Mouse (Mus musculus) intestine, postnatal 0 days (tissue): ENCODE measurements around the gene Tecpr1. TPM values are rescaled to one million over a fixed set of nuclear protein-coding genes. Genes with fewer than 3 reads are reported as not detected.

ENCODE experiments used
- ATAC-seq: fragments of 200-750 bp; cut with Nextera tagmentation; 2 replicates; pipeline ENCODE4 v1.8.0; 2017; ENCODE audit warnings: mild to moderate bottlenecking, moderate TSS enrichment, moderate library complexity
- H3K27ac ChIP-seq: fragments of 300-500 bp; sonication (generic); 2 replicates; pipeline ENCODE4 v1.5.1; 2014; ENCODE audit warnings: mild to moderate bottlenecking, low read depth, low read length, moderate library complexity
- H3K27me3 ChIP-seq: fragments of 300-500 bp; sonication (generic); replicated peaks from 2 replicates; pipeline ENCODE4 v1.6.1; 2014; ENCODE audit warnings: low read length, mixed read lengths; ENCODE audit not compliant: control insufficient read depth, insufficient read depth
- H3K36me3 ChIP-seq: fragments of 300-500 bp; sonication (generic); 2 replicates; pipeline ENCODE4 v1.6.1; 2014; ENCODE audit warnings: mild to moderate bottlenecking, moderate library complexity; ENCODE audit not compliant: control insufficient read depth, insufficient read depth
- H3K4me1 ChIP-seq: fragments of 300-500 bp; sonication (generic); replicated peaks from 2 replicates; pipeline ENCODE4 v1.6.1; 2014; ENCODE audit warnings: antibody characterized with exemption, low read length, mixed read lengths; ENCODE audit not compliant: control insufficient read depth, insufficient read depth
- H3K4me2 ChIP-seq: fragments of 300-500 bp; sonication (generic); replicated peaks from 2 replicates; pipeline ENCODE4 v1.6.1; 2014; ENCODE audit warnings: low read depth, mild to moderate bottlenecking, moderate library complexity
- H3K4me3 ChIP-seq: fragments of 300-500 bp; sonication (generic); 2 replicates; pipeline ENCODE4 v1.5.1; 2014; ENCODE audit warnings: low read depth, low read length
- H3K9ac ChIP-seq: fragments of 300-500 bp; sonication (generic); 2 replicates; pipeline ENCODE4 v1.6.1; 2014; ENCODE audit warnings: mild to moderate bottlenecking, low read depth, low read length
- H3K9me3 ChIP-seq: fragments of 300-500 bp; sonication (generic); 2 replicates; pipeline ENCODE4 v1.6.1; 2016; ENCODE audit warnings: mixed run types; ENCODE audit not compliant: control insufficient read depth
- CTCF ChIP-seq: sonication (generic); IDR thresholded peaks from 2 replicates; pipeline ENCODE4 v1.5.1; 2016; ENCODE audit warnings: low read depth, mild to moderate bottlenecking, control low read depth, antibody characterized with exemption, moderate library complexity
- WGBS: fragments of 180-500 bp; shearing (Covaris S2); extraction: QIAGEN DNeasy Blood & Tissue Kit; methylation state at CpG from one replicate; pipeline ENCODE4 v1.1.7; 2014; 5-methylcytosine and 5-hydroxymethylcytosine counted together
- polyA plus RNA-seq: library from polyadenylated mRNA; unstranded; fragments of >200 nt; fragmentation: Nextera tagmentation; extraction: Ambion mirVana; gene quantifications from 2 replicates; pipeline ENCODE4 v1.2.1, GENCODE M21; 2015

Tecpr1 gene
- polyA plus RNA-seq, 1 experiment from 2014 or later: 10.7 TPM

GRCm38 (mm10) chr5:144202430-144202829 is 21.0 kb downstream of the Tecpr1 start:
- H3K9me3 ChIP-seq: no peaks in the 10 kb centered on the region
- no peaks in the 10 kb centered on the region for H3K27me3 ChIP-seq
- WGBS: 97% methylated on average over 6 of the region's 6 CpGs
- H3K27ac ChIP-seq: no peak overlapping the region
- TF ChIP-seq CTCF: peak; percentile 40
- H3K4me1 ChIP-seq: no peaks in the 10 kb centered on the region
- no peak overlapping the region for H3K9ac ChIP-seq
- peaks cover 69% of the 10 kb centered on the region for H3K36me3 ChIP-seq
- no peak for ATAC-seq
- no peak overlapping the region for H3K4me3 ChIP-seq
- no peak overlapping the region for H3K4me2 ChIP-seq

GRCm38 (mm10) chr5:144200616-144201015 is 22.8 kb downstream of the Tecpr1 start:
- no peak for ATAC-seq
- Histone ChIP-seq H3K4me1 (no peaks in the 10 kb centered on the region), H3K4me2 (no peak overlapping the region), H3K9ac (no peak overlapping the region), H3K9me3 (no peaks in the 10 kb centered on the region), H3K4me3 (no peak overlapping the region), H3K36me3 (peaks cover 59% of the 10 kb centered on the region), H3K27ac (no peak overlapping the region), H3K27me3 (no peaks in the 10 kb centered on the region)
- WGBS: 89% methylated on average over 11 of the region's 11 CpGs
- no peak for TF ChIP-seq CTCF

- no peak overlapping the region for H3K4me2 ChIP-seq
- 86% methylated on average over 8 of the region's 8 CpGs for WGBS
- no peak for TF ChIP-seq CTCF
- no peaks in the 10 kb centered on the region for H3K27me3 ChIP-seq
- no peak overlapping the region for H3K27ac ChIP-seq
- H3K9ac ChIP-seq: no peak overlapping the region
- peaks cover 23% of the 10 kb centered on the region for H3K36me3 ChIP-seq
- H3K4me1 ChIP-seq: no peaks in the 10 kb centered on the region
- no peak for ATAC-seq
- no peaks in the 10 kb centered on the region for H3K9me3 ChIP-seq
- H3K4me3 ChIP-seq: no peak overlapping the region
Observed at GRCm38 (mm10) chr5:144195567-144195966, 27.8 kb downstream of the Tecpr1 start.

GRCm38 (mm10) chr5:144194416-144194815 is 29.0 kb downstream of the Tecpr1 start:
- H3K9me3 ChIP-seq: no peaks in the 10 kb centered on the region
- H3K27ac ChIP-seq: no peak overlapping the region
- TF ChIP-seq CTCF: no peak
- H3K4me1 ChIP-seq: peaks cover 4% of the 10 kb centered on the region; the same call in 1 of the 2 replicates
- H3K9ac ChIP-seq: no peak overlapping the region
- no peak for ATAC-seq
- peaks cover 15% of the 10 kb centered on the region; the same call in 1 of the 2 replicates for H3K36me3 ChIP-seq
- 80% methylated on average over 7 of the region's 7 CpGs for WGBS
- no peak overlapping the region for H3K4me3 ChIP-seq
- no peaks in the 10 kb centered on the region for H3K27me3 ChIP-seq
- no peak overlapping the region for H3K4me2 ChIP-seq

- no peak overlapping the region for H3K27ac ChIP-seq
- no peak overlapping the region for H3K4me3 ChIP-seq
- peaks cover 4% of the 10 kb centered on the region; the same call in 1 of the 2 replicates for H3K4me1 ChIP-seq
- no peaks in the 10 kb centered on the region for H3K27me3 ChIP-seq
- H3K9ac ChIP-seq: no peak overlapping the region
- no peak for TF ChIP-seq CTCF
- WGBS: 82% methylated on average over 6 of the region's 6 CpGs
- no peak for ATAC-seq
- H3K36me3 ChIP-seq: peaks cover 8% of the 10 kb centered on the region; the same call in 1 of the 2 replicates
- no peaks in the 10 kb centered on the region for H3K9me3 ChIP-seq
- no peak overlapping the region for H3K4me2 ChIP-seq
Observed at GRCm38 (mm10) chr5:144192673-144193072, 30.7 kb downstream of the Tecpr1 start.

GRCm38 (mm10) chr5:144191026-144191425 is 32.4 kb downstream of the Tecpr1 start:
- Histone ChIP-seq H3K36me3 (peaks cover 10% of the 10 kb centered on the region), H3K27me3 (no peaks in the 10 kb centered on the region), H3K9me3 (no peaks in the 10 kb centered on the region), H3K9ac (no peak overlapping the region), H3K4me1 (peaks cover 4% of the 10 kb centered on the region; the same call in 1 of the 2 replicates), H3K4me2 (no peak overlapping the region), H3K27ac (no peak overlapping the region), H3K4me3 (no peak overlapping the region)
- no peak for ATAC-seq
- WGBS: 64% methylated on average over 23 of the region's 23 CpGs
- TF ChIP-seq CTCF: no peak
